20 mouse cellular contexts compared by ENCODE assay signal in genomic region chr2:149865914-149866435, GRCm38 (mm10). TPM values are rescaled to one million over a fixed set of nuclear protein-coding genes. Genes with fewer than 3 reads are reported as not detected.
"Had no signal": no experiment of that assay in that cellular context is flagged by ENCODE, and none has a peak within 500 bp of the region (broad histone marks: within the 10 kb centered on the region; RNA-seq: fewer than 3 reads in every experiment).

No protein-coding gene starts in this region.

- H3K9me3 ChIP-seq: lung, embryonic 15.5 days; midbrain, embryonic 13.5 days; midbrain, embryonic 15.5 days; neural tube, embryonic 12.5 days; stomach, embryonic 15.5 days had no signal

- H3K9ac ChIP-seq: liver, postnatal 0 days; lung, embryonic 15.5 days; midbrain, embryonic 13.5 days; midbrain, embryonic 15.5 days; neural tube, embryonic 12.5 days; stomach, embryonic 15.5 days had no signal

- H3K36me3 ChIP-seq: lung, embryonic 15.5 days; midbrain, embryonic 13.5 days; midbrain, embryonic 15.5 days; neural tube, embryonic 12.5 days; stomach, embryonic 15.5 days had no signal

- DNase-seq: liver, postnatal 0 days; lung, adult 2 months; lung, postnatal 14 days; lung, postnatal 36 days; right cerebral cortex, postnatal 14 days; thymus, adult 2 months; thymus, postnatal 25 days; thymus, postnatal 4 days had no signal

- H3K4me1 ChIP-seq: lung, embryonic 15.5 days; megakaryocyte, embryonic 14.5 days; midbrain, embryonic 13.5 days; midbrain, embryonic 15.5 days; neural tube, embryonic 12.5 days; stomach, embryonic 15.5 days had no signal

- H3K4me3 ChIP-seq: lung, embryonic 15.5 days; megakaryocyte, embryonic 14.5 days; midbrain, embryonic 13.5 days; midbrain, embryonic 15.5 days; neural tube, embryonic 12.5 days; stomach, embryonic 15.5 days had no signal

- H3K27ac ChIP-seq: lung, embryonic 15.5 days; macrophage; midbrain, embryonic 13.5 days; midbrain, embryonic 15.5 days; neural tube, embryonic 12.5 days; stomach, embryonic 15.5 days; stomach, postnatal 0 days had no signal

RNA-seq across cellular contexts. Expression of gene C530025M09Rik, which starts 35.0 kb away (rescaled TPM):
- total RNA-seq: megakaryocyte progenitor cell, adult 5-6 weeks; midbrain, postnatal 0 days; monocyte, adult 5-6 weeks; neutrophil, adult 5-6 weeks had no signal

RNA-seq across cellular contexts. Expression of gene Syndig1, which starts 37.0 kb away (rescaled TPM):
- total RNA-seq: megakaryocyte progenitor cell, adult 5-6 weeks; monocyte, adult 5-6 weeks; neutrophil, adult 5-6 weeks had no signal
